Mouse (Mus musculus): ENCODE results near the gene Mycbp.

- TF ChIP-seq POLR2A (IDR thresholded peaks at IDR 0.05; ENCODE audit: extremely low read depth, insufficient read depth, low read length): no peak
- TF ChIP-seq CTCF (IDR thresholded peaks at IDR 0.05; ENCODE audit: low read depth, low read length): no peak
Observed at GRCm38 (mm10) chr4:123860621-123861020, 44.0 kb upstream of the Mycbp start.
